Mouse (Mus musculus) MEL-GATA-1-ER (cell line): ENCODE measurements around the gene Wdr43.
"Not testable (repeated sequence)": the region's sequence is repeated elsewhere in the genome, so short reads cannot be mapped to it uniquely, and the experiment has no call there.

Source experiments
- DNase-seq: peaks from one replicate; pipeline ENCODE4 v3.0.0-alpha.2; 2012; ENCODE audit warnings: low read depth; ENCODE audit errors: extremely low read depth

Wdr43 gene

DNA sequence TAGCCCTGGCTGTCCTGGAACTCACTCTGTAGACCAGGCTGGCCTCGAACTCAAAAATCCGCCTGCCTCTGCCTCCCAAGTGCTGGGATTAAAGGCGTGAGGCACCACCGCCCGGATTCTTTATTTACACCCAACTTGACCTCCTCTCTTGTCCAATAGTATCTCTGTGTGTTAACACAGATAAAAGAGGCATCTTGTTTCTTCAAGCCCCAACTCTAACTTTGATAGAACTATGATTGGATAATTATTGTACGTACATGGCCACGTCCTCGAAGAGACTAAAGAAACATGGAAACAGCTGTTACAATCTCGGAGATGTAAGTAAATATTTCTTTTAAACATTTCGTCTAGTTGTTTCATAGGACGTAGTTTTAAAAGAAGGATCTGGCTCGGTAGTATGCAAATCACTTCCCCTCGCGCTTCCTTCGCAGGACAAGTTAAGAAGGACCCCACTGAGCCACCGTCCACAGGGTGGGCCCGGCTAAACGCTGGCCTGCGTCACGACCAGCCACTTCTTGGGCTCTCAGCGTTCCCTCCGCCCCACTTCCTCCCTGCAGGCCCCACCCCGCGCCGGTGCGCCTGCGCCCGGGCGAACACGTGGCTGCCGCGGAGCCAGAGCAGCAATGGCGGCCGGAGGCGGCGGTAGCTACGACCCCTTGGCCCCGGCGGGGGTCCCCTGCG lies at the start of gene Wdr43:
Wdr43 (plus strand) TSS at position 258 of the 681 bp plus-strand sequence.
- DNase-seq, result peak; percentile 98

DNA sequence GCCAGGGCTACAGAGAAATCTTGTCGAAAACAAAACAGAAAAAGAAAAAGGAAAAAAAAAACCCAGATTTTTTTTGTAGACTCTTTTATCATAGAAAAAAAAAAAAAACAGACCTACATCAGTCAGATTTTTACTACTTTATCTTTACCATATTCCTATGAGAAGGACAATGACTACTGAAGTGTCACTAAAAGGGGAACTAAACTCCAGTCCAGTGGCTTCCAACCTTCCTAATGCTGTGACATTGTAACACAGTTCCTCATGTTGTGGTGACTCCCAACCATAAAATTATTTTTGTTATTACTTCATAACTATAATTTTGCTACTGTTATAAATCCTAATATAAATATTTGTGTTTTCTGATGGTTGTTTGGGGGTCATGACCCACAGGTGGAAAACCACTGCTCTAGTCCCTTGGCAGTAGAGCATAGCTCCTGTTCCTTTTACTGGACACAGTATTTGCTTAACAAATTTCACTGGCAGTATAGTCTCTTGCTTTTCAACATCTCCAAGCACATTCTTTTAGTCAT lies 36.5 kb upstream of the Wdr43 start:
- no peak for DNase-seq

DNA sequence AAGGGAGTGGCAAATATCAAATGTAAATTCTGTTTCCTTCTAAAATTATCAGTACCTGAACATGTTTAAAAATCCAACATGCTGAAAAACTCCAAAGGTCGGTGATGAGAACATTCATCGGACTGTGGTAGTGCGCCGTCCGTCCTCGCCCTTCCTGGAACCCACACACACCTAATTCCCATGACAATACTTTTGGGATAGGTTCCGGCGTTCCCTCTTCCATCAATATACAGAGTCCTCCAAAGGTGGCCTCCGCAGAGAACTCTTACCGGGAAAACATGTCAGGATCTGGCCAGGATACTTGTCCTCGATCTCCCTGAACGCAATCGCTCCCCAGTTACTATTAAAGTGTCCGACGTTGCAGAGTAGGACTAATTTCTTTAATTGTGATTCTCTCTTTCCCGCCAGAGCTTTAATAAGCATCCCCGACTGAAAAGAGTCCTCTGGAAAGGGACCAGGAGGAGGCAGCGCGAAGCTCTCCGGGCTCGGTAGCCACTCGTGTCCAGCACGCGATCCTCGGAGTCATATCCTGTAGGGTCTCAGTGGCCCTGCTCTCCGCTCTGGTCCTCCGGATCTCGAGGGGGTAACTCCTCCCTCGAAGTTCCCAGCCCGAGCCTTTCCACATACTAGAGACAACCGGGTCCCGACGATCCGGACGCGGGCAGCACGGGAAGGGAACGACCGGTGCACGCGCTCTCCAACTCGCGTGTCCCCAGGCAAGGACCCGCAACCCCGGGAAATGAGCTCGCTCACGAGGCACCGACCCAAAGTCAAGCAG lies 17.6 kb upstream of the Wdr43 start:
- DNase-seq, result no peak

DNA sequence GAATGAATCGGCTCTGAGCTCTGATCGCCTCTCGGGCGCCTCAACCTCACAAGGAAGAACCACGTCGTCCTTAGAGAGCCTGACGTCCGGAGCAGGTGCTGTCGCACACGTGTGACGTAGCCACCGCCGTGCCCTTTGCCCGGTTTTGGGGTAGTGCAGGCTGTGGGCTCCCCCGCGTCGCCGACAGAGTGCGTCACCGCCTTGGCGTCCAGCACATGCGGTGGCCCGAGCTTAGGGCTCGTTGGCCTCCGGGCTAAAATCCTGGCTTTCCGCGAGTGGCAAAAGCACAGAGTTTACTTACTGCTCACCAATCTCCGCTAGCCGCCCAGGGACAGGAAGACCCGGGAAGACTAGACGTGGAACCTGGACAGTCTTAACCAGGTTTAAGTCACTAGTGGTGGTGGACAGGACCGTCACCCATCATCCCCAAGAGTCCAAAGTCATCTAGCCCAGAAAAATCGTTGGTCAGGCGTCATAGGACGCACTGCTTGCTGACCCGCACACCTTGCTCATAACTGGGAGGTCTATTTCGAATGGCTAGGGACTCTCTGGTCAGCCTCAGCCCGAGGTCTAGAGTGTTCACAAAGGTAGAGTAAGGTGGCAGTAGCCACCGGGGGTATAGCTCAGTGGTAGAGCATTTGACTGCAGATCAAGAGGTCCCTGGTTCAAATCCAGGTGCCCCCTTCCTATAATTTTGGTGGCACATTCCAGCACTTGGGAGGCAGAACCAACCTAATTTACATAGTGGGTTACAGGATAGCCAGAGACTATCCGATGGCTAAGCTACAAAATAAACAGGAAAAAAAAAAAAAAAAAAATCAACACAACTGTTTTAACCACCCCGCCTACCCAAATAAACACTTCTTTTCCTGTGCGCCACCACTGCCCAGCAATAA lies 16.8 kb upstream of the Wdr43 start:
- peak; percentile 94 for DNase-seq

- no peak for DNase-seq
Measured at GRCm38 (mm10) chr17:71616319-71617032, 781 bp downstream of the Wdr43 start.

- no peak for DNase-seq
Measured at GRCm38 (mm10) chr17:71617033-71617362, 1.3 kb downstream of the Wdr43 start.

DNA sequence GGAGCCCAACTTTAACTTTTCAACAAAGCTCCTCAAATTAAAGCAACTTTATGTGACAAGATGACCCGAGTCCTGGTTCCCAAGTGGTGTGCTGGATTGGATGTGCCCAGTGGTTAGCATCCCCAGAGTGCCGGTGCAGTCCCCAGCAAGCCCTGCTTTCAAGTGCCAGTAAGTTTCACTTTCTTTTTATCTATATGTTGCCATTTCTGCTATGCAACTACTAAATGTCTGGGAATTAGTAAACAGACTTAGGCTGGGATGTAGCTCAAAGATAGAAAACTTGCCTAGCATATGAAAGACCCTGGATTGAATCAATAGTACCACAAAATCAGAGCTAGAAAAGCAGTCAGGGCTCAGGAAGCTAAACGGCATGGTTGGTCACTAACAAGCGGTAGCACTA lies 2.3 kb downstream of the Wdr43 start:
- DNase-seq, result no peak

GRCm38 (mm10) chr17:71631806-71632205 lies 16.1 kb downstream of the Wdr43 start:
- no peak for DNase-seq

DNA sequence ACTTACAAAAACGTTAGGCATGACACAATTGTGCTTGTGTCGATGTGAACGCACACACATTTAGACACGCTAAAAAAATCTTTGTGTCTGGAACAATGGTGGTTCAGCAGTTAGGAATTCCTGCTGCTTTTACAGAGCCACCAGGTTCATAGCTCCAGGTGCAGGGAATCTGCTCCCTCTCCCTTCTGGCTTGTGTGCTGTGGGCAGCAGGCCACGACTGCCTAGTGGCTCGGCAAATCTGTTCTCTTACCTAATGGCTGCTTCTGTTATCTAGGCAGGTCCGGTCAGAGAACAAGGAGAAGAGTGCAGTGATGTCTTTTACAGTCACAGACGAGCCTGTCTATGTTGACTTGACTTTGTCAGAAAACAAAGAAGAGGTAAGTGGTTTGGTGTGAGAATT lies 17.7 kb downstream of the Wdr43 start:
- DNase-seq, result no peak

- no peak for DNase-seq
Measured at GRCm38 (mm10) chr17:71636786-71637185, 21.1 kb downstream of the Wdr43 start.

DNA sequence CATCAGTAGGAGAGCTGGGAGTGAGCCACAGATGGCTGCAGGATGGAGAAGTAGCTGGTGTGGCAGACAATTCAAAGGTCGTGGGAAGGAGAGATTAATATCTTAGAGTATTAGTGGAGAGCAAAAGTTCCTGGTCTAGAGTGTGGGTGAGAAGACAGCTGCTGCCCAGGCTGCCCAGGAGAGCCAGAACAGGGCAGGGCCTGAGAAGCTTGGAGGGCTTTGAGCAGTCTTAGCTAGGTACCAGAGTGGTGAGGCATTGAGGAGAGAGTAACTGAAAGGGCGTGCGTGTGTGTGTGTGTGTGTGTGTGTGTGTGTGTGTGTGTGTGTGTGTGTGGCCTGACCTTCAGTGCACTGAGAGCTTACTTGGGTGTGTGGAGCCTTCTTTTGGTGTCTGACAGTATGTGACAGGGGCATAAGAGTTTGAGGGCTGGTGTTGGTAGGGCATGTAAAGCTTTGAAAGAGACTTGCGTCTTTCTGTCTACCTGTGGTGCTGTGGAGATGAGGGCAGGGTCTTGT lies 22.1 kb downstream of the Wdr43 start:
- no peak for DNase-seq

DNA sequence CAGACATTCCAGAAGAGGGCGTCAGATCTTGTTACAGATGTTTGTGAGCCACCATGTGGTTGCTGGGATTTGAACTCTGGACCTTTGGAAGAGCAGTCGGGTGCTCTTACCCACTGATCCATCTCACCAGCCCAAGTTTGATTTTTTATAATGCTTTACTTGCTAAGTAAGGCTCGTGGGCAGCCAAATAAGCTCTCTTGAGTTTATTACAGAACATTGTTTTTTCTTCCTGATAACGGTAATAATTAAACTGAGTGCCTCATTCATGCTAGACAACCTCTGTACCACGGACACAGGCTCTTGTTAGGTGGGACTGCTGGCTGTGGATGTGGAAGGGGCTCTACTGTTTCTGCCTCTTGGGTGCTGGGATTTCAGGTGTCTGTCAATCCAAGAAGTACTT lies 23.4 kb downstream of the Wdr43 start:
- not testable (repeated sequence) for DNase-seq

GRCm38 (mm10) chr17:71640421-71641085 lies 24.9 kb downstream of the Wdr43 start:
- DNase-seq, result no peak

DNA sequence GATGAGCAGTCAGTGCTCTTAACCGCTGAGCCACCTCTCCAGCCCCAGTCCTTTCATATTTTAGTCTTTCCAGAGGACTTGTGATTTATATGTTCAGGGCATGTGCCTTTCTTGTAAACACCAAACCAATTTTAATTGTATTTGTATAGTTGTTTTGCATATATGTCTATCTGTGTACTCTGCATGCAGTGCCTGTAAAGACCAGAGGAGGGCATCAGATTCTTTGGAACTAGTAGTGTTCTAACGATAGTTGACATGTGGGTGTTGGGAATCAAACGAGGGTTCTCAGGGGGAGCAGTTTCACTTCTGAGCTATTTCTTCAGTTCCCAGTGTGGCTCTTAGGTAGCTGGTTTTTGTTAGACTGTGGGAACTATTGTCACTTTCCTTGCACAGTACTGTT lies 26.5 kb downstream of the Wdr43 start:
- no peak for DNase-seq

GRCm38 (mm10) chr17:71650011-71650410 lies 34.3 kb downstream of the Wdr43 start:
- DNase-seq, result no peak

- no peak for DNase-seq
Measured at GRCm38 (mm10) chr17:71652495-71652894, 36.8 kb downstream of the Wdr43 start.

GRCm38 (mm10) chr17:71652934-71653333 lies 37.2 kb downstream of the Wdr43 start:
- no peak for DNase-seq

- no peak for DNase-seq
Measured at GRCm38 (mm10) chr17:71657521-71657920, 41.8 kb downstream of the Wdr43 start.

GRCm38 (mm10) chr17:71658666-71659065 lies 43.0 kb downstream of the Wdr43 start:
- no peak for DNase-seq

GRCm38 (mm10) chr17:71660390-71660789 lies 44.7 kb downstream of the Wdr43 start:
- DNase-seq, result no peak
